Mouse (Mus musculus): ENCODE results near the gene Mrgpra2b.

DNA sequence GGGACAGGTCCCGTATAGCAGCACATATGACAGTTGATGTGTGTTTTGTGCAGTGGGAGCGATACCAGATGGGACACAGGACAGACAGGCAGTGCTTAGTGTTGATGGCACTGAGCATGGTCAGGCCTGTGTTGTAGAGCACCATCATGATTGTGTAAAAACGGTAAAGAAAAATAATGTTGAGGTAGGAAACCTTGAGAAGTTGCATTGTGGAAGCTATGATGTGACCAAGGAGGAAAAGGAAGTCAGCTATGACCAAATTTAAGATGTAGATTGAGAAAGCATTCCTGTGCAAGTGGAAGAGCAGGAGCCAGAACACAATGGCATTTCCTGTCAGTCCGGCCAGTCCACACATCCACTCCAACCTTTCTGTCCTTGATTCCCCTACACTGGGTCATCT is 25.7 kb downstream of the Mrgpra2b start:
- no peak for TF ChIP-seq CTCF (IDR thresholded peaks at IDR 0.05; ENCODE audit: low read depth)
- no peak for TF ChIP-seq EP300 (IDR thresholded peaks at IDR 0.05; ENCODE audit: low read depth)
